Mouse (Mus musculus): ENCODE measurements around the gene Pip.

Gene Pip

DNA sequence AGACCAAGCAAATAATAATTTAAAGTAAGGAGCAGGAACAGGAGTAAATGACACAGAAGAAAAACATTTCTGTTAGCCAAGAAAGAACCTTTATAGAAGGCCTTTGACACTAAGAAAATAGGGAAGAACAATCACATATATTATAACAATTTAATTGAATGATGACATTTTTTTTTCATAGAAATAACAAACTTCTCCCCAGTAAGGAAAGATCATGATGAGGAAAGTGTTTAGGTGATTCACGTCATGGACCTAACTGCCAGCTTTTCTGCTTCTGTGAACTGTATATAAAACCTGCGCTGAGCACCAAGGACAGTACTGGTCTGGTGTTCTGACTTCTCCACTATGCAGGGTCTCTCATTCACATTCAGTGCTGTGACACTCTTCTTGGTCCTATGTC is at the start of gene Pip:
TSS of gene Pip (plus strand) at position 301 of the 400 bp plus-strand sequence.
- DNase-seq: no peak

GRCm38 (mm10) chr6:41824086-41824485 is 23.2 kb upstream of the Pip start:
- DNase-seq: no peak

GRCm38 (mm10) chr6:41829516-41829915 is 17.8 kb upstream of the Pip start:
- no peak for DNase-seq

DNA sequence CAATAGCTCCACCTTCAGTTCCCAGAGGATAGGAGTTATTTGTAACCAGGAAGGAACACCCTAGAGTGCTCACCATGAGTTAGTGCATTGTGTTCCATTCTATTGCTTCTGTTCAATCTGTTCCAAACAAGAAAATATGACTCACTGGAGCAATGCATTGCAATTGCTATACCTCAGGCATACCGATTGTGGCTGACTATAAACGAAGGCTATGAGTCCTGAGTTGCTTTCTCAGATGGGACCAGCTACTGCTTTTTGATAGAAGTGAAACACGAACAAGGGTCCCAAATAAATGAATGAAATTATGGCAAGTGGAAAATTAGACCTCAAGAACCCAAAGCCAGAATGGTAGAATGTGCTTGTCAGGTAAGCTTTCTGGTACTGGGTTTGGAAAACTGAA is 5.4 kb downstream of the Pip start, which contains the start of gene Sval2:
TSS of gene Sval2 (plus strand) at position 301 of the 400 bp plus-strand sequence.
- DNase-seq: no peak

DNA sequence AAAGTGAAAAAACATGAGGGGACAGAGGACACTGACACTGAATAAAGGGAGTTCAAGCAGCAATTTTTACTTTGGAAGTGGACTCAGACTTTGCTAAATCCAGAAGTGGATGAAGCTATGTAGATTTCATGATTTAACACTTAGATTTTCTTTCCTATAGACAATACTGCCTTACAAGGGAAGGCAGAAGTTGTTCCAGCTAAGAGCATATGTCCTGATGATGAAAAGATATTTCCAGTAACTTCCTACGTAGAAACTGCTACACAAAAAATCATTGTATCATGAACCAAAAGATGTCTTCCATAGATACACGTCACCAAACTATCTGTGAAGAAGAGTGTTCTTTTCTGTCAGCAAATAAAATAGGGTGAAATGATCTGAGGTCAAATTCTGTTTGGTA is 16.7 kb downstream of the Pip start:
- DNase-seq: no peak

Data from lung, postnatal 4 days (tissue).